Mouse (Mus musculus) hindbrain, postnatal 0 days (tissue): ENCODE results near the gene Jade1. TPM values are rescaled to one million over a fixed set of nuclear protein-coding genes. Genes with fewer than 3 reads are reported as not detected.
A peak's percentile ranks its signal among the peaks of the same experiment; 100 is the strongest.

Experiments used
- ATAC-seq: fragments of 200-750 bp; cut with Nextera tagmentation; 2 replicates; pipeline ENCODE4 v1.8.0; 2017; ENCODE audit warnings: mild to moderate bottlenecking, moderate TSS enrichment, moderate library complexity
- DNase-seq: peaks from one replicate; pipeline ENCODE4 v3.0.0-alpha.2; 2015; ENCODE audit warnings: low spot score
- H3K27ac ChIP-seq: fragments of 300-500 bp; sonication (generic); 2 replicates; pipeline ENCODE4 v1.5.1; 2014; ENCODE audit warnings: mild to moderate bottlenecking
- H3K27me3 ChIP-seq: fragments of 300-500 bp; sonication (generic); 2 replicates; pipeline ENCODE4 v1.6.1; 2014; ENCODE audit warnings: low read length, mixed read lengths; ENCODE audit not compliant: insufficient read depth
- H3K36me3 ChIP-seq: fragments of 300-500 bp; sonication (generic); 2 replicates; pipeline ENCODE4 v1.6.1; 2014; ENCODE audit warnings: low read length, mixed read lengths; ENCODE audit not compliant: insufficient read depth
- H3K4me1 ChIP-seq: fragments of 300-500 bp; sonication (generic); 2 replicates; pipeline ENCODE4 v1.6.1; 2014; ENCODE audit warnings: antibody characterized with exemption, low read length, mixed read lengths; ENCODE audit not compliant: insufficient read depth
- H3K4me2 ChIP-seq: fragments of 300-500 bp; sonication (generic); 2 replicates; pipeline ENCODE4 v1.6.1; 2014; ENCODE audit warnings: low read depth, mild to moderate bottlenecking, low read length, moderate library complexity, mixed read lengths
- H3K4me3 ChIP-seq: fragments of 300-500 bp; sonication (generic); 2 replicates; pipeline ENCODE4 v1.5.1; 2014; ENCODE audit warnings: low read length
- H3K9ac ChIP-seq: fragments of 300-500 bp; sonication (generic); replicated peaks from 2 replicates; pipeline ENCODE4 v1.6.1; 2014; ENCODE audit warnings: mild to moderate bottlenecking, low read length, moderate library complexity, mixed read lengths
- H3K9me3 ChIP-seq: fragments of 300-500 bp; sonication (generic); 2 replicates; pipeline ENCODE4 v1.6.1; 2016; ENCODE audit warnings: low read length, mixed read lengths
- CTCF ChIP-seq: IDR thresholded peaks from 2 replicates; pipeline ENCODE4 v1.5.1; 2016; ENCODE audit warnings: antibody characterized with exemption, control low read depth, low read depth
- WGBS: fragments of 180-500 bp; shearing (Covaris S2); extraction: QIAGEN DNeasy Blood & Tissue Kit; methylation state at CpG from one replicate; pipeline ENCODE4 v1.1.7; 2014; 5-methylcytosine and 5-hydroxymethylcytosine counted together
- polyA plus RNA-seq: library from polyadenylated mRNA; unstranded; fragments of >200 nt; fragmentation: Nextera tagmentation; extraction: Ambion mirVana; gene quantifications from 2 replicates; pipeline ENCODE4 v1.2.1, GENCODE M21; 2015
- total RNA-seq: library from RNA; depleted of rRNA; stranded (reverse); fragments of >200 nt; gene quantifications from 2 replicates; pipeline ENCODE4 v1.2.3, GENCODE M21; 2014

Jade1 gene
- total and polyA plus RNA-seq, 2 experiments from 2014 or later, result 18.0 to 33.4 TPM

- Histone ChIP-seq H3K9ac (no peak overlapping the region), H3K4me3 (no peak overlapping the region), H3K4me1 (peaks cover 2% of the 10 kb centered on the region; the same call in 1 of the 2 replicates), H3K27ac (no peak overlapping the region), H3K4me2 (no peak overlapping the region), H3K9me3 (no peaks in the 10 kb centered on the region), H3K27me3 (no peaks in the 10 kb centered on the region), H3K36me3 (0 out of 2 replicates have a peak, but pooled peaks cover 11% of the 10 kb centered on the region)
- DNase-seq, result no peak
- no peak for ATAC-seq
- TF ChIP-seq CTCF, result no peak
- 60% methylated on average over 6 of the region's 6 CpGs for WGBS
These were observed 32.1 kb downstream of the Jade1 start for GRCm38 (mm10) chr3:41587588-41587987.

GRCm38 (mm10) chr3:41588495-41588894 lies 33.0 kb downstream of the Jade1 start:
- no peak for DNase-seq
- no peaks in the 10 kb centered on the region for H3K27me3 ChIP-seq

GRCm38 (mm10) chr3:41589246-41589914 lies 33.8 kb downstream of the Jade1 start:
- peak; percentile 76 for DNase-seq

More at GRCm38 (mm10) chr3:41588495-41588894, 33.0 kb downstream of the Jade1 start:
- no peak overlapping the region for H3K4me3 ChIP-seq
- H3K4me2 ChIP-seq, result no peak overlapping the region
- no peak for ATAC-seq
- no peak for TF ChIP-seq CTCF
- no peak overlapping the region for H3K9ac ChIP-seq
- H3K27ac ChIP-seq, result no peak overlapping the region
- H3K9me3 ChIP-seq, result no peaks in the 10 kb centered on the region
- H3K36me3 ChIP-seq, result 0 out of 2 replicates have a peak, but pooled peaks cover 13% of the 10 kb centered on the region
- H3K4me1 ChIP-seq, result peaks cover 2% of the 10 kb centered on the region; the same call in 1 of the 2 replicates
- WGBS, result 67% methylated on average over 8 of the region's 8 CpGs

GRCm38 (mm10) chr3:41589988-41590387 lies 34.5 kb downstream of the Jade1 start:
- 0 out of 2 replicates have a peak, but pooled peaks cover 2% of the 10 kb centered on the region for H3K4me1 ChIP-seq
- no peak for TF ChIP-seq CTCF
- H3K4me2 ChIP-seq, result no peak overlapping the region
- no peak overlapping the region for H3K4me3 ChIP-seq
- 73% methylated on average over 4 of the region's 4 CpGs for WGBS
- 0 out of 2 replicates have a peak, but pooled peaks cover 15% of the 10 kb centered on the region for H3K36me3 ChIP-seq
- no peak overlapping the region for H3K9ac ChIP-seq
- ATAC-seq, result no peak
- no peak for DNase-seq
- no peaks in the 10 kb centered on the region for H3K27me3 ChIP-seq
- H3K27ac ChIP-seq, result no peak overlapping the region
- H3K9me3 ChIP-seq, result no peaks in the 10 kb centered on the region

More at GRCm38 (mm10) chr3:41589246-41589914, 33.8 kb downstream of the Jade1 start:
- Histone ChIP-seq H3K27me3 (no peaks in the 10 kb centered on the region), H3K36me3 (0 out of 2 replicates have a peak, but pooled peaks cover 15% of the 10 kb centered on the region), H3K4me1 (0 out of 2 replicates have a peak, but pooled peaks cover 2% of the 10 kb centered on the region), H3K9me3 (no peaks in the 10 kb centered on the region), H3K9ac (no peak overlapping the region), H3K4me2 (peak overlapping the region; percentile 23), H3K27ac (no peak overlapping the region), H3K4me3 (no peak overlapping the region)
- no peak for TF ChIP-seq CTCF
- no peak for ATAC-seq
- WGBS, result 48% methylated on average over 19 of the region's 19 CpGs

GRCm38 (mm10) chr3:41590695-41591559 lies 35.4 kb downstream of the Jade1 start:
- no peaks in the 10 kb centered on the region for H3K27me3 ChIP-seq
- no peak overlapping the region for H3K9ac ChIP-seq
- H3K36me3 ChIP-seq, result peaks cover 20% of the 10 kb centered on the region; the same call in 1 of the 2 replicates
- TF ChIP-seq CTCF, result 0 out of 2 replicates have a peak, but pooled peaks have one; percentile 21
- H3K27ac ChIP-seq, result no peak overlapping the region
- ATAC-seq, result no peak
- DNase-seq, result no peak
- no peak overlapping the region for H3K4me2 ChIP-seq
- no peaks in the 10 kb centered on the region for H3K9me3 ChIP-seq
- 0 out of 2 replicates have a peak, but pooled peaks cover 2% of the 10 kb centered on the region for H3K4me1 ChIP-seq
- H3K4me3 ChIP-seq, result no peak overlapping the region
- 82% methylated on average over 20 of the region's 20 CpGs for WGBS

GRCm38 (mm10) chr3:41591651-41592170 lies 36.2 kb downstream of the Jade1 start:
- Histone ChIP-seq H3K9me3 (no peaks in the 10 kb centered on the region), H3K36me3 (peaks cover 20% of the 10 kb centered on the region; the same call in 1 of the 2 replicates), H3K27me3 (no peaks in the 10 kb centered on the region), H3K4me1 (0 out of 2 replicates have a peak, but pooled peaks cover 2% of the 10 kb centered on the region), H3K4me3 (no peak overlapping the region), H3K27ac (no peak overlapping the region), H3K4me2 (no peak overlapping the region), H3K9ac (no peak overlapping the region)
- ATAC-seq (no peak), DNase-seq (no peak)
- TF ChIP-seq CTCF, result no peak
- 96% methylated on average over 14 of the region's 14 CpGs for WGBS
